Mouse (Mus musculus) macrophage (primary cell): Measurements from ENCODE around the gene Irs1. TPM values are rescaled to one million over a fixed set of nuclear protein-coding genes. Genes with fewer than 3 reads are reported as not detected.

Experiments
- H3K27ac ChIP-seq: fragments of 350-480 bp; formaldehyde crosslinking; 2 replicates; pipeline ENCODE4 v1.9.0; 2021
- H3K36me3 ChIP-seq: fragments of 350-480 bp; formaldehyde crosslinking; 2 replicates; pipeline ENCODE4 v1.9.0; 2021; ENCODE audit errors: inconsistent target
- H3K4me3 ChIP-seq: fragments of 350-480 bp; formaldehyde crosslinking; 2 replicates; pipeline ENCODE4 v1.9.0; 2021; ENCODE audit errors: inconsistent target
- H3K79me2 ChIP-seq: fragments of 350-480 bp; formaldehyde crosslinking; 2 replicates; pipeline ENCODE4 v1.9.0; 2021; ENCODE audit errors: inconsistent target
- WGBS: methylation state at CpG from one replicate; pipeline ENCODE4 v1.1.7; 2026; ENCODE audit warnings: inconsistent platforms; ENCODE audit not compliant: missing documents; 5-methylcytosine and 5-hydroxymethylcytosine counted together
- polyA plus RNA-seq: library from polyadenylated mRNA; stranded (reverse); fragments of 250-400 nt; gene quantifications from 3 replicates; pipeline ENCODE4 v1.2.4, GENCODE M21; 2018; ENCODE audit warnings: inconsistent platforms

The Irs1 gene
- polyA plus RNA-seq, 1 experiment from 2014 or later: not detected

DNA sequence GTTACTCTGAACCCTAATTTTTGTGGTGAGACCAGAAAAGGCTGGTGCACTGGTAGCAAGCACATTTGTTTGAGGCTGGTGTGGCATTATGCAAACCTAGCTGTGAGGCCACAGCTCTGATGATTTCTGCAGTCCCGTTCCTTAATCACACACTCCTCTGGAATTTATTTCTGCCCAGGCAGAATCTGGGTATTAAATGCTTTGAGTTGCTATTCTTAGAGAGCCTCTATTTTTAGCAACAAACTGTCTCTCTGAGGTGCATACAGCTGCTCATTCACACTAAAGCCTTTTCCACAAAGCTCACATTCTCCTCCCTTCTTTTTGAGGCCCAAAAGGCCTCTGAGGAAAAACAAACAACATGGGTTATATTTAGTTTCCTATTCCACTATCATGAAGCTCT is 91.3 kb downstream of the Irs1 start:
- no peak overlapping the region for H3K4me3 ChIP-seq
- no peak overlapping the region for H3K27ac ChIP-seq
- WGBS: 22% methylated on average over 1 of the region's 1 CpGs
- H3K36me3 ChIP-seq: no peaks in the 10 kb centered on the region
- H3K79me2 ChIP-seq: no peaks in the 10 kb centered on the region

DNA sequence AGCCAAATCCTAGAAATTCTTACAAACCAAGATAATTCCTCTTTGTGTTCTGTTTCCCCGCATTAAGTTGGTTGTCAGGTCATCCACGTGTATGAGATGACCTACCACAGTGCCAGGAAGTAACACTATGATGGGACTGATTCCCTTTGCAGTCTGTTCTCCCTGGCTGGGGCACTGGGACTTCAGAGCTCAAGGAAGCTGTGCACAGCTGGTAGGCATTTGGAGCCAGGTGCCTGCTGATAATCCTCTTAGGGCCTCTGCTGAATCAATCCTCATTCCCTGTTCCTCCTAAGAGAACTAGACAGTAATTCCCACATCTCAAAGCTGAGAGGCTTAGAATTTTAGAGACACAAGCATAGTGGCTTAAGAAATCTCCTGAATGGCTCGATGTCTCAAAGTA is 99.6 kb downstream of the Irs1 start:
- WGBS: 70% methylated on average over 3 of the region's 3 CpGs
- Histone ChIP-seq H3K79me2 (no peaks in the 10 kb centered on the region), H3K36me3 (no peaks in the 10 kb centered on the region), H3K27ac (no peak overlapping the region), H3K4me3 (no peak overlapping the region)

DNA sequence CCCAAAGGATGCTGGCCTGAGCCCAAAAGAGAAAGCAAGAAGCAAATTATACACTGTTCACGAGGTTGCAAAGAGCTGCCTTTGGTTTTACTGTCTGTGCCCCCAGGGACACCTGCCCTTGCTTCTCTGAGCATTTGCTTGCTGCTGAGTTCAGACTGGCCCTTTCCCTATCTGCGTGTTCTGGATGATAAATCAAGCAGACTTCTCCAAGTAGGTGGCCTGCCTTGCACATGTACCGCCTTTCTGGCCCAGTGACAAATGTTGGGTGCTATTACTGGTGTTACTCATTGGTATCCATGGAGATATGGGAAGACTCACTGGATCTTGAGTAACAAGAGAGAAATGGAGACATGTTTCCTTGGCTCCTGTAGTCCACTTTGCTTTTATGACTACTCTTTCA is 101.7 kb downstream of the Irs1 start:
- 49% methylated on average over 3 of the region's 3 CpGs for WGBS
- Histone ChIP-seq H3K27ac (no peak overlapping the region), H3K4me3 (no peak overlapping the region)

DNA sequence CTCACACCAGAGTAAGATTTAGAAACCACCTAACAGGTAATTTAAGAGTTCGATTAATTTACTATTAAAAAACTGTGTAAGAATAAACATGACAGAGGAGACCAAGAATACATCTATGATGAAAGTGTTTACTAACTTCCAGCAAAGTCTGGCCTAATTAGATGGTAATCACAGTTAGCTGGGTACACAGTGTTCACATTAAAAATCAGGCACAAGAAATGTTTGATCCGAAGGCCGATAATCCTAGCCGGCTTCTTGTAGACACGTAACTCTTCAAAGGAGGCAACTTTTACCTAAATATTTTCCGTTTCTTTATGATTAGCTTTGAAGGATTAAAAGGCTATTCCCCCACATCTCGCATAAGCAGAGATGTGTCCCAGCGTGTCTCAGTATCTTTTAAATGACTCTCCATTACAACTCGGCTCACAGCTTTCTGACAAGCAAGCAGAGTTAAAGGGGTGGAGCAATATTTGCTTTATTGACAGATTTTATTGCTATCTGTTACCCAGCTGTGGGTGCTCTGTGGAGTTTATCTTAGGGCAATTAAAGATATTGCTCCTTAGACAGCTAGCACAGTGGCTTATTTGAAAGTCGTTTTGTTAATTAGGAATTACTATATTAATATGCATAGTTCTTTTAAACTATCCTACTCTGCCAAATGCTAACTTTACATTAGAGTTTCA is 102.5 kb downstream of the Irs1 start:
- 91% methylated on average over 10 of the region's 10 CpGs for WGBS
- Histone ChIP-seq H3K79me2 (no peaks in the 10 kb centered on the region), H3K27ac (no peak overlapping the region), H3K4me3 (no peak overlapping the region), H3K36me3 (no peaks in the 10 kb centered on the region)

More for the DNA sequence above, 101.7 kb downstream of the Irs1 start:
- H3K36me3 ChIP-seq: no peaks in the 10 kb centered on the region
- no peaks in the 10 kb centered on the region for H3K79me2 ChIP-seq

DNA sequence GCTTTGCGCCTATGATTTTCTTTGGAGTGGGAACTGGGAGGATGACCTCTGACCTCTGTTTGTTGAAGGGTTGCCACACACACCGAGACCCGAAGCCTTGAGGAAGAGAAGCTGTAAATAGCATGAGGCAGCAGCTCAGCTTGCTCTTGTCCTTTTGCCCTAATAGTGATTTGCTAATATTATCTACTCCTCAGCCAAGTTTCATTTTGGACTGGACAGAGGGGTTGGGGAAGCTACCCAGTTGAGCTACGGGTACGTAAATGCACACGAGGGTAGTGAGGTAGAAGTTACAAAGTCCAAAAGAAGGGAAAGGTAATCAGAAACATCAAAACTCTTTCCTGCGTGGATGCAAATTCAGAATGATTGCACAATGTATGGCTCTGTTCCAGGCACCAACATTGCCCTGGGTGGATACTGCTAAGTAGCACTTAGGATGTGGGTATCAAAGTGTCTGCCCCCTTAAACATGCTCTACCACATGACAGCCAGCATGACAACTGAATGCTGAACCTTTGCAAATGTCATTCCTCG is 107.2 kb downstream of the Irs1 start:
- WGBS: 66% methylated on average over 8 of the region's 8 CpGs
- Histone ChIP-seq H3K36me3 (no peaks in the 10 kb centered on the region), H3K27ac (no peak overlapping the region), H3K79me2 (no peaks in the 10 kb centered on the region), H3K4me3 (no peak overlapping the region)

Other genes with a start within 250 kb of the Irs1 start
- not detected in 3 replicates for gene Gm9747, start 58.3 kb downstream of the Irs1 start, polyA plus RNA-seq
- 21.1 to 26.6 TPM (median 21.3 TPM) in 3 replicates for gene Rhbdd1, start 25.0 kb upstream of the Irs1 start, polyA plus RNA-seq